Mouse (Mus musculus) brain, embryonic 18.5 days (tissue): ENCODE measurements around the gene Sycp2.

Experiments
- DNase-seq: peaks from one replicate; pipeline ENCODE4 v3.0.0-alpha.2; 2012; ENCODE audit warnings: low read depth, low spot score

Gene Sycp2

DNA sequence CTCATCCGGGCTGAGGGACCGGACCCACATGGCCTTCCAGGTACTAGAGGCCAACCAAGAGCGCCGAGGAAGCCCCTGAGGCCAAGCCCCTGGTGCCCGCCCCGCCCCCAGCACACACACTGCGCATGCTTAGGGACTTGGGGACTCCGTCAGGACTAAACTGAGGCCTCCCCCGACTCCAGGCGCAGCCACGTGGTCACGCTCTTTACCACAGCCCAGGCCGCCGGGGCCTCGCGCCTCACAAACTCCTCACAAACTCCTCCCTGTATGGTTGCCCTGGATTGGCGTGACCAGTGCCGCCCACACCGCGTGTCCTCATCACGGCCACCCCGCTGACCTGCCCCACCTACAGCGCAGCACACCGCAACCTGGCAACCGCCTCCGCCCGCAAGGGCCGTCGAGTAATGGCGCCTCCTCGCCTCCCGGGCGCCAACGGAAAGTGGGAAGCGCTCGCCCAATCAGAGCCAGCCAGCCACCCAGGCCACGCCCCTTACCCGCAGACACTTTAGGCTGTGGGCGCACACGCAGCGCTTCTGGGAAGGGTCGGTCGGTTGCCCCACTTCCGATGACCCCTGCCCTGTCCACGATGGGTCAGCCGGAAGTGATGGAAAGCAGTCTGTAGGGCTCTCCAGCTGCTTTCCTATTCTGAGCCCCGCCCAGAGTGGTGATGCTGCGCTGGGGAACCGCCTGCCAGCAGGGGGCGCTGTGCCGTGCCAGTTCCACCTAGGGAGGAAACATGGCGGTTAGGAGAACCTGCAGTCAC, at the start of gene Sycp2:
Sycp2 (minus strand) TSS at position 633 of the 763 bp plus-strand sequence.
- DNase-seq, result no peak

DNA sequence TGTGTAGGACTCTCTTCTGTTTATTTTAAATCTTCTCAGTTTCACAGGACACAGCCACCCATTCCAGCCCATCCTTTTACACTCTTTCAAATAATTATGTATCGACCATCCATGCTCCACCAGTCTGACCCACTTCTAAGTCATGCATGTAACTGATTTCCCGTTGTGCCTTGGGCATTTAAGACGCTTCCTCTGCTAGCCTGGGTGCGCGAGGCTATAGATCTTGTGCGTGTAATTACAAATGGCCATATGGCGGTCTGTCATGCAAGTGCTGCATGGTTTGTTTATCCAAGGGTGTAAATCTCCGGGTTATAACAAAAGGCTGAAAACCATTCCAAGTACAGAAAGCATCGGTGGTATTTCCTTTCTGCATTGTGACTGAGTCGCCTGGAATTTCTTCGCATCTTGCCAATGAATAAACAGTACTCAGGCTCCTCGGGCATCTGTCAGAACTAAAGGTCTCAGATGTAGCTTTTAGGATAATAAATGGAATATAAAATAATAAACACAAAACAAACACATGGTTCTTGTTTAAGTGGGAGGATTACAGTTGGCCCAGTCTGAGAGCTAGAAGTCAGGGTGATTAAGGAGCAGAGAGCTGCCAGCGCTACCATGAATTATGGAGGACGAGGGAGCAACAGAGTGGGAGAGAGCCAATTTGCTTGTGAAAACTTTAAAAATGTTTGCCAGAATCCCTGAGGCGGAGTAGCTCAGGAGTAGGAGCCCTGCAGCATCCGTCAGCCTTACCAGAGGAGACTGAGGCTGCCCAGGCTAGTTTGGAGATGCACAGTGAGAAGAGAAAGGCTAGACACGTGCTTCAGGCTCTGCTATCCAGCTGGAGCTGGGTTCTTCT, 47.4 kb upstream of the Sycp2 start:
- DNase-seq, result peak; percentile 43

DNA sequence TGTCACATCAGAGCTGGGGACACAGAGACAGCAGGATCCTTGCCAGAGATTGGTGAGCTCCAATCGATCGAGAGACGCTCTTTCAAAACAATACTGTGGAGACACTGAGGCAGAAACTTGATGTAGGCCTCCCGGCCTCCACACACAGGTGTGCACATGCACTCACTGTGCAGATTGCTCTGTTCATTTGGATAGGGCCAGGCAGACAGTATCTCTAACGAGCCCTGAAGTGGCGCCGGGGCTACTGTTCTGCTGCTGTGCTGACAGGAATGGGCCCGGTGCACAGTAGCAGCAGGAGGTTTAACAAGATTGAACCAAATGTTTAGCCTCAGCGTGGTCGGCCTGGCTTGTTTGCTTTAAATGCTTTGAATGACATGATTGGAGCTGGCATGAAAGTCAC, 43.5 kb upstream of the Sycp2 start:
- no peak for DNase-seq

DNA sequence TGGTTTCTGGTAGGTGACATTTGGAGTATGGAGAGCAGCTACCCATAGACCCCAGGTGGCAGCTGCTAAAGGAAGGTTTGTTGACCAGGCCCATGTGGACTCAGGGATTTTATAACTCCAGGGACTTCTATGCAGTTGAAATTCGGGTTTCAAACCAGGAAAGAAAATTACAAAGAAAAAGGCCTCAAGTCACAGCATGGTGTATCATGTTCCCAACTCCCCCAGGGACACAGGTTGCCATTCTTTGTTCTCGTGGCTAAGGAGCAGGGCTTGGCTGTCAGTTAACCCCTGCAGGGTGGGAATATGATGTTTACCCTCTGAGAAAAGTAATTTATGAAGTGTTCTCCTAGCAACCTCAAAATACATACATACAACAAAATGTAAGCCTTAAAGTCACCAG, 42.8 kb upstream of the Sycp2 start:
- DNase-seq, result no peak

DNA sequence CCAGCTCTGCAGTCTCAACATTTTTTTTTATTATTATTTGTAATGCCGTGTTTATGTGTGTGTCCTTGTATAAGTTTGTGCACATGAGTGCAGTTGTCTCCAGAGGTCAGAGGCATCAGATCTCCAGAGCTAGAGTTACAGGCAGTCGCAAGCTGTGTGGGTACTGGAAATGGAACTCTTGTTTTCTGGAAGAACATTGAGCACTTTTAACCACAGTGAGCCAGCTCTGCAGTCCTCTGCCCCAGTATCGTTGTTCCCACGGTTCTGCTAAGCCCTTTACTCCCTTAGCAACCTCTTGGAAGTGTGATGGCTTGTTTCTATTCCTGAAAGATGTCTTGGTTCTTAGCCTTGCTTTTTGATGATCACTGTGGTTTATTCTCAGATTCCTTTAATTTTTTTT, 41.9 kb upstream of the Sycp2 start:
- no peak for DNase-seq

DNA sequence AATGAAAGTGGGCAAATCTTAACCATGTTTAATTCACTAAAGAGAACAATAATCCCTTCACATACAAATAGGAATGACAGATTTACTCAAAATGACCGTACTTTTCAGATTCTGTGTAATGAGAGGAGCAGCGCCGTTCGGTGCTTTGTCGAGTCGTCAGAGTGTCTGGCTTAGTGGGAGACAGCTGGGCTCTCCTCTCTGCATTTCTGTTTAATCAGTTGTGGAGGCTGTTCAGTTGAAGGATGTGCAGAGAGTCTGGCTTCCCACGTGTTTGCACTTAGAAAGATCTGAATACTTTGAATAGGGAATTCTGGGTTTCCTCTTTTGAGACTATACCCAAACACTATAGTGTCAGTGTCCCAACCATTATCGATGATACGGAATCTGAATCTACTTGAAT, 29.8 kb upstream of the Sycp2 start:
- DNase-seq, result no peak

DNA sequence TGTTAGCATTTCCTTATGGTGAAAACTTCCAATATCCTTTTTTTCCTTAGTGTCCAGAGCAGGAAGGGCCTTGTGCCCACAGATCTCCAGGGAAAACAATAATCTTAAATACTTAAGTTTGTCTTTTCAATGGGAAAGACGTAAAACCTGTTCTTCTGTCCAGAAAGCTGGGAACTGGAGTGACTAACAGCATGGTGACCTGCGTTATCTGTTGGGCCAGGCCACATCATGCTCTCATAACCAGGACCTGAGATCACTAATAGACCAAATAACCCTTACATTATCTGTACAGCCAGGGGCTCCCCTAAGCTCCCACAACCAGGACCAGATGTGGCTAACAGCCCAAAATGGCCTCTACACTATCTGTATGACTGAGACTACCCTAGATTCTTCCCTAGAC, 26.4 kb upstream of the Sycp2 start:
- DNase-seq, result no peak

DNA sequence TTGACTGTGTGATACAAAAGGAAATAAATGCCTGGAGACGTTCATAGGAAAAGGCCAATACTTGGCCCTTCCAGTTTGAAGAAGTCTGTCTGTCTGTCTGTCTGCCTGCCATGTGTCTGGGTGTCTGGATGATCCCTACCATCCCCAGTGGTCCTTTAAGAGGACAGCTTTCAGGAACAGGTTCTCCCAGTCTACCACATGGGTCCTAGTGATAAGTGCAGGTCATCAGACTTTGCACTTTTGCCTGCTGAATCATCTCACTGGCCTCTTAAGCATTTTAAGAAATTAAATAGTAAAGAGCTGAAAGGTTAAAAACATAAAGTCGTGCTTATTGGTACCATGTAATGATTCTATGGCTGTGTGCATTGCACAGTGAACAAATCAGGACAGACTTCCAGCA, 26.0 kb upstream of the Sycp2 start:
- no peak for DNase-seq

DNA sequence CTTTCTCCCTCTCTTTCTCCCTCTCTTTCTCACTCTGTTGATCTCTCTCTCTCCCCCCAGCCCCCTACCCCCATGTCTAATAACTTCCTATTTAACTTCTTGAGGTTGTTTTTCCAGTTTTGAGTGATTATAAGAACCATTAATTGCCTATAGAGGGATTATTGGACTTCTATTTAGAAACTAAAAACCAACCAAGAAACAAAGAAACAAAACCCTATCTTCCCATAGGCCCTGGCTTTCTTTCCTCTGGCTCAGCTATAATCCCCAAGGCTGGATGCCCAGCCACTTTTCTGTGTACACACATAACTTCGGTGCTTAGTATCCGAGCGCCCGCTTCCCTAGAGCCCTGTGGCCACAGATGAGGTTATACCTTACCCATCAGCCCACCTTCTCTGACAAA, 22.7 kb upstream of the Sycp2 start, which contains the start of gene Cdh26:
Cdh26 (plus strand) TSS at position 301 of the 400 bp plus-strand sequence.
- no peak for DNase-seq

DNA sequence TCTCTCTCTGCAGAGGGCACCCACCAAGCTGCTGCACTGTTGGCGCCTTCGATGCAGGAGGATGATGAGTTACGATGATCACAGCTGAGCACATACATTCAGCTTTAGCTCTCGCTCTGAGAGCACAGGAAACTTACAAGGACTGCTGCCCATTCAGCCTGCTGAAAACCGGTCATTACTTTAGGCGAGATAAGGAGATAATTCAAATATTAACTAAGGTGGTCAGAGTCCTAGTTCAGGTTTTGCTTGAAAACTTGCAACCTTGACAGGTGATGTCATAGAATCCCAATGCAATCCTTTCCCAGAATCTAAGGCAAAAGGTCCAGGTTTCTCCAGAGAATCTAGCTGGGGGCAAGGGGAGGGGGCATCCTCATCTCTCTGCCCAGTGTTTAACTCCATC, 21.9 kb upstream of the Sycp2 start:
- no peak for DNase-seq

DNA sequence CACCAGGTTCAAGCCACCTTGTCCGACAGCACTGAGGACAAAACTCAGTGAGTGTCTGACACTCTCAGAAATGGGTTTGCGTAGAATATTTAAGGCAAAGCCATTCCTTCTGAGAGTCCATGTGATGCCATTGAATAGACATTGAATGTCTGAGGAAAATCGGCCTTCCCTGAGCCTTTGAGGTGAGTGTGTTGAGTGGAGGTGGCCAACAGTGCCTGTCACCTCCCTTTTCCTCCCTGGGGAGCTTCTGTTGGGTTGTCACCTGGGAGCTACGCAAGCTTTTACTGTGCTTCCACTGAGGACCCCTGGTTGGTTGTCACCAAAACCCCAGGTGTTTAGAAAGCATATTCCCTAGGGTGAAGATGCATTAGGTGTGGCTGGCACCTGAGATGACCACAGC, 21.2 kb upstream of the Sycp2 start:
- DNase-seq, result no peak

DNA sequence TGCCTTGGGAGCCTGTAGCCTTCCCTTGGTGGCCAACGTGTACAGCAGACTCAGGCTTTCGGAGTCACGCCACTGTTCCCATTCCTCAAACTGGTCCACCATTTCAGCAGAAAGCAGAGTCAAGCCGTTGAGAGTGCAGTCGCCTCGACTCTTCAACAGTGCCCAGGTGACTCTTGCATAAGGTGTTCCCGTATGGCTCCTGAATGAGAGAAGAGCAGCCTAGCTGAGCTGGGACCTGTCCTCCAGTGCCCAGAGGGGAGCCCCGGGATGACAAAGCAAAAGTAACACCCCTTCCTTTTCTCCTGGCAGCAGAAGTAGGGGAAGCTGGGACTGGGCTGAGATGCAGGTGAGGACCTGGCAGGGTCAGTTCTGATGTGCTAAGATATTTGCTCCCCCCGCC, 20.7 kb upstream of the Sycp2 start:
- no peak for DNase-seq

DNA sequence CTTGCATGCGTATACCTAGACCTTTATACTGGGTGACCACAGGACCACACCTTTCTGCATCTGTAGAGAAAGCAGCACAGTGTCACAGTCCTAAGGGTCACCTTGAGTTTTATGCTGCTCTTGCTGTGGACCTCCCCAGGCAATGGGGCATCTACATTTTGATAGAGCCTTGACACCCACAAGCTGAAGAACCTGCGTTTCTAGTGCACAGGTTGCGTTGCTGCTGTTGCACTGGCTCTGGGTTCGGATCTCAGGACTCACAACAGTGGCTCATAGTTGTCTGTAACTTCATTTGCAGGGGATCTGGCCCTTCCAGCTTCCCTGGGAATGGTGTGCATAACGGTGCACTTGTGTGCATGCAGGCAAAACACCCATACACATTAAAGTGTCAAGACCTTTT, 19.7 kb upstream of the Sycp2 start:
- no peak for DNase-seq

DNA sequence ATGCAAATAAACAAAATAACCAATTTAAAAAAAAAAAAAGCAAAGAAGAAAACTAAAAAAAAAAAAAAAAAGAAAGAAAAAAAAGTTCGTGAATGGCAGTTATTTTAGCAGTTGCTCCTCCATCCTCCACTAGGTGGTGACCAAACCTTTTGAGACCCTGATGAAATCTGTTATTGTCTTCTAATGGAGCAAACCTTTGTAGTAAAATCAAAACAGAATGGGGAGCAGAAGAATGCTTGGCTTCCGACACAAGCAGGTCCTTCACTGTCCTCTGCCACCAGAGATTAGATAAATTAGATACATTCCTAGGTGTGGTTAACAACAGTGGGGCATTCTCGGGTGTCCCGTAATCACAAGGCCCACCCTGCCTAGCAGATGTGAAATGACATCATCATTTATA, 18.7 kb upstream of the Sycp2 start:
- DNase-seq, result peak; percentile 45

DNA sequence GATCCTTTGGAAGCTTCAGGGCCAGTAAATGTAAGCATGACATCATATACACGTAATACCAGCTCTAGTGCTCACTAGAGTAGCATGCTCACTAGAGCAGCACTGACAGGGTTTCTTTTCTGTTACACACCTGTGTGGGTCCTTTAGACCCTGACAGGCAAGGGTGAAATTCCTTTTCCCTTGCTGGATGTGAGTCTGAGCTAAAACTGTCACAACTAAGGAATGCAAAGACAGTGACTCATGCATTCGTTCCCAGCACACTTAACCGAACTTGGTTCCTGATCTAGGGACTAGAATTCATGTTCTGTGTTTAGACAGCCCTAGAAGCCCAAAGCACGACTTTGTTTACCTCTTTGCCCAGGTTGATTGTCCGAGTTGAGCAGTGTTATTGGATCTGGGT, 15.7 kb upstream of the Sycp2 start:
- no peak for DNase-seq

DNA sequence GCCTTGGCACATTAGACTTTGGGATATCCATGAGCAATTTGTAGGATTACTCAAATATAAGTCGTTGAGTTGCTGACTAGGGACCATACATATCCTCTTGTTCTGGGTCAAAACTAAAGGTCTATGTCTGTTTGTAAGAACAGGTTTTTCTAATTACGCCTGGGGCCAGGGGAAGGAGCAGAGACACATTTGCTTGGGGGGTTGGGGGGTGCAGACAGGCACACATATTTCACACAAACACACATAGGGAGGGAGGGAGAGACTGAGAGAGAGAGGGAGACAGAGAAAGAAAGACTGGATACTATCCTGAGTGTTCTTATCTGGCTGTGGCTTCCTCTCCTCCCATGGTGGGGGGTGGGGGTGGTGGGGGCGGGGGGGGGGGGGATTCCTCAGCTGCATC, 14.7 kb upstream of the Sycp2 start:
- no peak for DNase-seq

DNA sequence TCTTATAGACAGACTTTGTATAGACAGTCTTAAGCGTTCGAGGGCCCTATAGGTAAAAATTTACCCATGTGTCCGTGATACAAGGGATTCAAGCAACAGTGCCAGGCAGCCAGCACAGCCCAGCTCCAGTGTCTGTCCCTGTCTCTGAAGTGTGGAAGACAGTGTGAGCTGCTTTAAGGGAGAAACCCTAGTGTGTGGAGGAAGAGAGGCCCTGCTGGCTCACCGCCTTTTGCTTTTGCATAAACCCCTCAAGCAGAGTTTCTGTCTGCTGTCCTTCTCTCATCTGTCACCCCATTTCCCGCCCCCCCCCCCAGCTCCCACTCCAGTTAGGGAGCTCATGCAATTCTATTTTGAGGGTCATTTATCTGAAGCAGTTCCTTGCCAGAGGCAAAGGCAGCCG, 14.1 kb upstream of the Sycp2 start:
- no peak for DNase-seq

DNA sequence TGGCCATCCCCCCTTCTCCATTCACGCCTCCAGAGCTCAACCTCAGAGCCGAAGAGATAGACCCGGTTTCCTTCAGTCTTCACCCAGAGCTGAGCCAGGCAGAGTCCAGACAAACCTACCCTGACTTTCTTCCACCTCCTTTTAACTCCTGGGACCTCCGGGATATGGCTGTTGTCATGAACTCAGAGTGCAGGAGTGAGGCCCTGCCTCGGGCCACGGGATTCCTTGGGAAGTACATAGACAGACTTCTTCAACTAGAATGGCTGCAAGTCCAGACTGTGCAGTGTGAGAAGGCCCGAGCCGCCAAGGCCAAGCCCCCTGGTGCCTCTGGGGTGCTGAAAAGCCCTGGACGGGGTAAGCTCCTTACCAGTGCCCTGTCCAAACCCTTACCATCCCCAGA, 13.1 kb upstream of the Sycp2 start:
- no peak for DNase-seq

DNA sequence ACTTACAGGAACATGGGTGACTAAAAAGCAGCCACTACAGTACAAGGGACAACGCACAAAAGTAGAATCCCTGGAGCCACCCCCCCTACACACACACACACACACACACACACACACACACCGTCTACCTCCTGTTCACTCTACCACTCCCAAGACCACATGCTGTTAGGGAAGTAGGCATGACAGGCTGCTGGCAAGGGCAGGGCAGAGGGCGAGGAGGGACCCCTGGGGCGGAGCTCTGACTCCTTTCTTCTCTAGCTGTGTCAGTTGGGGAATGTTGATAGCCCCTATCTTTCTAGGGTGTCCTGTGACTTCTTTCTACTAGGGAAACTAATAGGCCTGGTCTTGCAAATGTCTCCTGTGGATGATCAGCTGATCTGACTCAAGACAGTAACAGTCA, 9.5 kb upstream of the Sycp2 start:
- no peak for DNase-seq

DNA sequence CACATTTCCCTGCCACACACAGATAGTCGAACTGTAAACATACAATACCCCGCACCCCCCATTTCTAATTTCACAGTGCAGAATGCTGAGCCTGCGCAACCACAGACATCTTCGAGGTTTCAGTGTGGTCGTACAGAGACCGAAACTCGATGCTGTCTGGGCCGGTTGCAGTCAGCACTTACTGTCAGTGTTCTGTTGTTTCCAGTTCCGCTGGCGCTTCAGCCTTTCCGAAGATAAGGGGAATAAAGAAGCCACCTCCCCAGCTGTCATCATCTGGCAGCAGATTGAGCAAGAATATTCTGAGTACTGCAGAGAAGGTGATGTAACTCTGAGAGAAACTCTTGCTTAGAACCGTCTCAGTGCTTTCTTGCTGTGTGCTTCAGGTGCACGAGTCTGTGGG, 8.9 kb upstream of the Sycp2 start:
- DNase-seq, result no peak

DNA sequence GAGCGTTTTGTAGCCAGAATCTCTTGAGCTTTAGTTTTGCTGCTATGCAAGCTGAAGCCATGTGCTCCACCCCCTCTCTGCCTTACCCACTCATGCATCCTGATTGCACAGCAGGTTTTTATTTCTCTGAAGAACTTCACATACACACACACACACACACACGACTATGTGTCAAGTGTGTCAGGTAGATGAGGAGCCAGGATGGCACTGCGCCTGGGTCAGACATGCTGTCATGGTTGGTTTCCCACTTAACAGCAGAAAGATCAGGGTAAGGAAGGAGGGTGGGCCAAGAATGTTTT, 7.6 kb upstream of the Sycp2 start:
- no peak for DNase-seq

DNA sequence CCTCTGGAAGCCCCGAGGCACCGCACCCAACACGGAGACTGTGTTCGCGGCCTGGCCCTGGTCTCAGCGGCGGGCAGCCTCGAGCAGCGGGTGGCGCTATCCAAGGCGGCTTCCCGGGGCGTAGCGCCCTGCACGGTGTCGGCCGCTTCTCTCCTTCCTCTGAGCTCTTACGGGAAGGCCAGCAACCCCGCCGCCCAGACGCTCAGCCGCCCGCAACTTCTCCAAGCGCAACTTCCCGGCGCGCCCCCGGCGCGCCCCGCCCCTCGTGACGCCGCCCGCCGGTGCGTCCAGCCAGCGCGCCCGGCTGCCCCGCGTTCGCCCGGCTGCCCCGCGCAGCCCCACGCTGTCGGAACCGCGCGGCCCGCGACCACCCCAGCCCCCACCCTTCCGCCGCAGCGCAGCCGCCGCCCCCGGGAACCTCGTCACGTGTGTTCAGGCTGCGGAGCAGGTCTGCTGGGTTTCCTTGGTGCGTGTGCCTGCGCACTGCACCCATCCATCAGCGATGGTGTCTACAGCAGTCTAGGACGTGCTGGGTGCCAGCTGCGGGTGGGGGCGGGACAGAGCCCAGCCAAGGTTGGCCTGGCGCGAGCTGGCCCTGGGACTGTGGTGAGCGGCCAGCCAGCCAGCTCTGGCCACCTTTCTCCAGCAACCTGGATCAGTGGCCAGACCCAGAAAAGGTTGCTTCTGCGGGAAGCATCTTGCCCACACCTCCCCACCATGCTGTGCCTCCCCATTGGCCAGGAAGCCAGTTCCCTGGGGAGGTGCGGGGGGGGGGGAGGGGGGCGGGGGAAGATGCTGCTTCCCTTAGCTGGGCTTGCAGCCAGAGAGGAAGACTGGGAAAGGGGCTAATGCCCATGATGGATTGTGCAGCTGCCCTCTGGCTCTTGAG, 7.0 kb upstream of the Sycp2 start, which contains the start of the genes Ppp1r3d and Fam217b:
Ppp1r3d (minus strand) TSS at position 212 of the 889 bp plus-strand sequence.
Fam217b (plus strand) TSS at position 264 of the 889 bp plus-strand sequence.
- peak; percentile 39 for DNase-seq
